Mouse (Mus musculus) lung, embryonic 14.5 days (tissue): ENCODE data around the gene Glp2r. TPM values are rescaled to one million over a fixed set of nuclear protein-coding genes. Genes with fewer than 3 reads are reported as not detected.

Source experiments
- ATAC-seq: fragments of 200-750 bp; cut with Nextera tagmentation; 2 replicates; pipeline ENCODE4 v1.8.0; 2017; ENCODE audit warnings: mild to moderate bottlenecking, moderate TSS enrichment, moderate library complexity; ENCODE audit not compliant: insufficient read depth
- DNase-seq: peaks from one replicate; pipeline ENCODE4 v3.0.0-alpha.2; 2015
- H3K27ac ChIP-seq: fragments of 300-500 bp; sonication (generic); 2 replicates; pipeline ENCODE4 v1.5.1; 2014; ENCODE audit warnings: low read depth, mild to moderate bottlenecking, moderate library complexity
- H3K27me3 ChIP-seq: fragments of 300-500 bp; sonication (generic); 2 replicates; pipeline ENCODE4 v1.6.1; 2014; ENCODE audit warnings: low read length, control low read depth; ENCODE audit not compliant: insufficient read depth
- H3K36me3 ChIP-seq: fragments of 300-500 bp; sonication (generic); 2 replicates; pipeline ENCODE4 v1.6.1; 2014; ENCODE audit warnings: control low read depth; ENCODE audit not compliant: insufficient read depth
- H3K4me1 ChIP-seq: fragments of 300-500 bp; sonication (generic); 2 replicates; pipeline ENCODE4 v1.6.1; 2014; ENCODE audit warnings: antibody characterized with exemption, control low read depth; ENCODE audit not compliant: insufficient read depth
- H3K4me2 ChIP-seq: fragments of 300-500 bp; sonication (generic); 2 replicates; pipeline ENCODE4 v1.6.1; 2014; ENCODE audit warnings: mild to moderate bottlenecking
- H3K4me3 ChIP-seq: fragments of 300-500 bp; sonication (generic); 2 replicates; pipeline ENCODE4 v1.5.1; 2014; ENCODE audit warnings: low read depth, low read length
- H3K9ac ChIP-seq: fragments of 300-500 bp; sonication (generic); 2 replicates; pipeline ENCODE4 v1.6.1; 2014
- H3K9me3 ChIP-seq: fragments of 300-500 bp; sonication (generic); 2 replicates; pipeline ENCODE4 v1.6.1; 2016; ENCODE audit warnings: low read depth, low read length, control low read depth
- CTCF ChIP-seq: IDR thresholded peaks from 2 replicates; pipeline ENCODE4 v1.5.1; 2016; ENCODE audit warnings: antibody characterized with exemption, low read depth
- WGBS: fragments of 180-500 bp; shearing (Covaris S2); extraction: QIAGEN DNeasy Blood & Tissue Kit; methylation state at CpG from one replicate; pipeline ENCODE4 v1.1.7; 2014; 5-methylcytosine and 5-hydroxymethylcytosine counted together
- polyA plus RNA-seq: library from polyadenylated mRNA; unstranded; fragments of >200 nt; fragmentation: Nextera tagmentation; extraction: Ambion mirVana; gene quantifications from 2 replicates; pipeline ENCODE4 v1.2.1, GENCODE M21; 2014

Gene Glp2r
- polyA plus RNA-seq, 1 experiment from 2014 or later, result 0.12 TPM

- no peaks in the 10 kb centered on the region for H3K9me3 ChIP-seq
- H3K36me3 ChIP-seq, result no peaks in the 10 kb centered on the region
- H3K4me1 ChIP-seq, result no peaks in the 10 kb centered on the region
- ATAC-seq, result no peak
- no peak overlapping the region for H3K27ac ChIP-seq
- H3K27me3 ChIP-seq, result no peaks in the 10 kb centered on the region
- DNase-seq, result no peak
- WGBS, result 72% methylated on average over 6 of the region's 6 CpGs
- no peak overlapping the region for H3K4me3 ChIP-seq
- H3K9ac ChIP-seq, result no peak overlapping the region
- no peak overlapping the region for H3K4me2 ChIP-seq
- TF ChIP-seq CTCF, result no peak
These were observed 126.3 kb downstream of the Glp2r start for GRCm38 (mm10) chr11:67644632-67645149.

- H3K9me3 ChIP-seq, result no peaks in the 10 kb centered on the region
- DNase-seq (no peak), ATAC-seq (no peak)
- H3K27me3 ChIP-seq, result no peaks in the 10 kb centered on the region
- no peaks in the 10 kb centered on the region for H3K4me1 ChIP-seq
- TF ChIP-seq CTCF, result no peak
- no peak overlapping the region for H3K27ac ChIP-seq
- no peak overlapping the region for H3K4me3 ChIP-seq
- H3K4me2 ChIP-seq, result no peak overlapping the region
- H3K9ac ChIP-seq, result no peak overlapping the region
- no peaks in the 10 kb centered on the region for H3K36me3 ChIP-seq
- 83% methylated on average over 3 of the region's 3 CpGs for WGBS
These were observed 127.5 kb downstream of the Glp2r start for GRCm38 (mm10) chr11:67643465-67643864.

- H3K4me3 ChIP-seq, result no peak overlapping the region
- no peak for DNase-seq
- H3K27ac ChIP-seq, result no peak overlapping the region
- no peak overlapping the region for H3K4me2 ChIP-seq
- 80% methylated on average over 5 of the region's 5 CpGs for WGBS
- H3K4me1 ChIP-seq, result no peaks in the 10 kb centered on the region
- H3K9me3 ChIP-seq, result no peaks in the 10 kb centered on the region
- no peak overlapping the region for H3K9ac ChIP-seq
- H3K27me3 ChIP-seq, result no peaks in the 10 kb centered on the region
- ATAC-seq, result no peak
- no peaks in the 10 kb centered on the region for H3K36me3 ChIP-seq
- TF ChIP-seq CTCF, result no peak
These were observed 128.1 kb downstream of the Glp2r start for GRCm38 (mm10) chr11:67642835-67643234.

GRCm38 (mm10) chr11:67642421-67642820, 128.5 kb downstream of the Glp2r start:
- WGBS, result 86% methylated on average over 8 of the region's 8 CpGs
- no peaks in the 10 kb centered on the region for H3K27me3 ChIP-seq
- no peaks in the 10 kb centered on the region for H3K9me3 ChIP-seq
- no peaks in the 10 kb centered on the region for H3K4me1 ChIP-seq
- TF ChIP-seq CTCF, result no peak
- H3K36me3 ChIP-seq, result no peaks in the 10 kb centered on the region
- no peak for DNase-seq
- no peak overlapping the region for H3K27ac ChIP-seq
- no peak for ATAC-seq
- H3K4me2 ChIP-seq, result no peak overlapping the region
- H3K9ac ChIP-seq, result no peak overlapping the region
- no peak overlapping the region for H3K4me3 ChIP-seq

GRCm38 (mm10) chr11:67640299-67640698, 130.7 kb downstream of the Glp2r start:
- Histone ChIP-seq H3K4me3 (no peak overlapping the region), H3K4me2 (no peak overlapping the region), H3K9me3 (no peaks in the 10 kb centered on the region), H3K27me3 (no peaks in the 10 kb centered on the region), H3K9ac (no peak overlapping the region), H3K36me3 (no peaks in the 10 kb centered on the region), H3K4me1 (no peaks in the 10 kb centered on the region), H3K27ac (no peak overlapping the region)
- ATAC-seq, result no peak
- TF ChIP-seq CTCF, result no peak
- DNase-seq, result no peak
- 78% methylated on average over 6 of the region's 6 CpGs for WGBS

GRCm38 (mm10) chr11:67638401-67638800, 132.6 kb downstream of the Glp2r start:
- Histone ChIP-seq H3K4me3 (no peak overlapping the region), H3K9ac (no peak overlapping the region), H3K4me2 (no peak overlapping the region), H3K27ac (no peak overlapping the region), H3K36me3 (no peaks in the 10 kb centered on the region), H3K9me3 (no peaks in the 10 kb centered on the region), H3K27me3 (no peaks in the 10 kb centered on the region), H3K4me1 (no peaks in the 10 kb centered on the region)
- WGBS, result 77% methylated on average over 3 of the region's 3 CpGs
- TF ChIP-seq CTCF, result no peak
- no peak for ATAC-seq
- DNase-seq, result no peak

- H3K4me2 ChIP-seq, result no peak overlapping the region
- no peak for DNase-seq
- H3K4me1 ChIP-seq, result no peaks in the 10 kb centered on the region
- H3K9me3 ChIP-seq, result no peaks in the 10 kb centered on the region
- no peak for ATAC-seq
- H3K36me3 ChIP-seq, result no peaks in the 10 kb centered on the region
- no peaks in the 10 kb centered on the region for H3K27me3 ChIP-seq
- no peak overlapping the region for H3K9ac ChIP-seq
- WGBS, result 65% methylated on average over 6 of the region's 6 CpGs
- H3K4me3 ChIP-seq, result no peak overlapping the region
- H3K27ac ChIP-seq, result no peak overlapping the region
- TF ChIP-seq CTCF, result no peak
These were observed 133.9 kb downstream of the Glp2r start for GRCm38 (mm10) chr11:67636905-67637586.
